ENCODE assay signal across 9 mouse cellular contexts in the genomic region with DNA sequence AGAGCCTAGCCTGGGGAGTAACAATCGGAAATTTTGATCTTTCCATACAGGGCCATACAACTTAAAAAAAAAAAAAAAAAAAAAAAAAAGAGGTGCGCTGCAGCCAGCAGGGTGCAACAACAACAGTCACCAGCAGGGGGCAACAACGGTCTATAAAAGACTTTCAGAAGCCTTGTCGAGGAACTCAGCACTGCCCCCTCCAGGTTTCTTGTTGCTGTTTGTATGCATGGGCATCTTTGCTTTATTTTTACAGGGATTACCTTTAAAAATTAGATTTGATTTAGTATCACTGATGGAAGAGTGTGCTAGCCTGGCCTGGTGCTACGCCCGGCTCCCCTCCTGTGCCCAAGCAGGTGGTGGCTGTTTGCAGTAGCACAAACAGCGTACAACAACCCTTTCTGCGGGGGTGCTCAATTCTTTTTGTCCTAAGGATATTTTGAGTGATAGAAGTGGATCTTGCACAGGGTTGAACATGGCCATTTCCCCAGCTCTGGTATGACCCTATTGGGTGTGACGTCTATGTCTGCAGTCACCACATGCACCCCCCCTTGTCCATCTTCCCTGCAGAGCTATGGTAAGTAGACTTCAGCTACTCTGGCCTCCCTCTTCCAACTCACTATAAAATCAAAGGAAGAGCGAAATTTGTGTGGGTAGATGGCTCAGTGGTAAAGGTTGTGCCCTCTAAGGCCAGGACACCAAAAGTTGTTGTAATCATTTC. TPM values are rescaled to one million over a fixed set of nuclear protein-coding genes. Genes with fewer than 3 reads are reported as not detected.
DNase-seq lines count a peak whose midpoint lies in the region; ATAC-seq and TF ChIP-seq lines count a peak whose summit lies in the region.
"Had no signal": no experiment of that assay in that cellular context is flagged by ENCODE, and none has a peak within 500 bp of the region (broad histone marks: within the 10 kb centered on the region; RNA-seq: fewer than 3 reads in every experiment).

No protein-coding gene starts in this region.

- H3K27ac ChIP-seq in embryonic facial prominence, embryonic 14.5 days (replicated peaks; ENCODE audit: low read depth, low read length) = no peak overlapping the region
- H3K27ac ChIP-seq in heart, embryonic 10.5 days = no peak overlapping the region
- H3K27ac ChIP-seq: lung, embryonic 15.5 days had no signal

- 41% methylated on average over 9 of the region's 10 CpGs for WGBS in embryonic facial prominence, embryonic 14.5 days
- WGBS in heart, embryonic 10.5 days = 37% methylated on average over 10 of the region's 10 CpGs

- H3K27me3 ChIP-seq in E14TG2a.4 (ENCODE audit: insufficient read depth, low read length) = peaks cover 10% of the 10 kb centered on the region
- no peaks in the 10 kb centered on the region for H3K27me3 ChIP-seq in embryonic facial prominence, embryonic 14.5 days (replicated peaks; ENCODE audit: control insufficient read depth, insufficient read depth, low read length)
- H3K27me3 ChIP-seq in heart, embryonic 10.5 days (ENCODE audit: insufficient read depth, poor library complexity, severe bottlenecking) = peaks cover 25% of the 10 kb centered on the region
- H3K27me3 ChIP-seq: lung, embryonic 15.5 days had no signal

- no peak for ATAC-seq in embryonic facial prominence, embryonic 14.5 days (ENCODE audit: low read depth)

- no peak overlapping the region for H3K4me3 ChIP-seq in E14TG2a.4 (replicated peaks; ENCODE audit: low read length)
- no peak overlapping the region for H3K4me3 ChIP-seq in embryonic facial prominence, embryonic 14.5 days (ENCODE audit: low read depth, low read length)
- H3K4me3 ChIP-seq in heart, embryonic 10.5 days = no peak overlapping the region
- H3K4me3 ChIP-seq: lung, embryonic 15.5 days had no signal

- DNase-seq in adrenal gland, postnatal 25 days = peak; percentile 92
- peak; percentile 94 for DNase-seq in embryonic facial prominence, embryonic 14.5 days (ENCODE audit: low spot score)
- DNase-seq in heart, embryonic 10.5 days (ENCODE audit: low spot score) = peak; percentile 82
- DNase-seq in layer of hippocampus, adult 11-12 months (ENCODE audit: low spot score) = peak; percentile 96
- DNase-seq in lung, postnatal 10 days = peak; percentile 95
- peak; percentile 90 for DNase-seq in retina, postnatal 1 day
- DNase-seq in urinary bladder, adult 18-20 months (ENCODE audit: low spot score in 2 of 2) = peak; percentile 80 to 89

- no peaks in the 10 kb centered on the region for H3K36me3 ChIP-seq in E14TG2a.4 (ENCODE audit: insufficient read depth, low read length)
- H3K36me3 ChIP-seq in embryonic facial prominence, embryonic 14.5 days (ENCODE audit: control insufficient read depth, insufficient read depth, low read length) = no peaks in the 10 kb centered on the region
- H3K36me3 ChIP-seq in heart, embryonic 10.5 days = no peaks in the 10 kb centered on the region
- H3K36me3 ChIP-seq: lung, embryonic 15.5 days had no signal

- peak; percentile 92 for TF ChIP-seq CTCF in E14TG2a.4 (conservative IDR thresholded peaks at IDR 0.05; ENCODE audit: low read length)

- no peaks in the 10 kb centered on the region for H3K9me3 ChIP-seq in E14TG2a.4 (ENCODE audit: low read length)
- H3K9me3 ChIP-seq in embryonic facial prominence, embryonic 14.5 days (ENCODE audit: control insufficient read depth, low read length) = no peaks in the 10 kb centered on the region
- no peaks in the 10 kb centered on the region for H3K9me3 ChIP-seq in heart, embryonic 10.5 days
- H3K9me3 ChIP-seq: lung, embryonic 15.5 days had no signal

- H3K4me1 ChIP-seq in E14TG2a.4 (replicated peaks; ENCODE audit: low read depth, low read length) = peaks cover 10% of the 10 kb centered on the region
- H3K4me1 ChIP-seq in embryonic facial prominence, embryonic 14.5 days (ENCODE audit: control insufficient read depth, insufficient read depth, low read length) = no peaks in the 10 kb centered on the region
- no peaks in the 10 kb centered on the region for H3K4me1 ChIP-seq in heart, embryonic 10.5 days
- H3K4me1 ChIP-seq: lung, embryonic 15.5 days had no signal

- H3K4me2 ChIP-seq in embryonic facial prominence, embryonic 14.5 days (ENCODE audit: low read depth, low read length) = no peak overlapping the region
- H3K4me2 ChIP-seq: lung, embryonic 15.5 days had no signal

- H3K9ac ChIP-seq in embryonic facial prominence, embryonic 14.5 days (ENCODE audit: low read depth, low read length) = no peak overlapping the region
- H3K9ac ChIP-seq: lung, embryonic 15.5 days had no signal

RNA-seq across cellular contexts. Expression of a gene that starts 35.4 kb away (rescaled TPM):
- 0.43 and 1.0 TPM in 2 replicates for total RNA-seq in adrenal gland, postnatal 25 days (2021)
- polyA plus RNA-seq in embryonic facial prominence, embryonic 14.5 days (2014; fragmentation: Nextera tagmentation; extraction: Ambion mirVana) = 0.41 and 1.6 TPM in 2 replicates
- 0.16 TPM in 1 of 2 replicates, not detected in the other for polyA plus RNA-seq in heart, embryonic 10.5 days (2016; fragmentation: Nextera tagmentation; extraction: Ambion mirVana)
